Mouse (Mus musculus) kidney, postnatal 0 days (tissue): Measurements from ENCODE around the gene Asap2. TPM values are rescaled to one million over a fixed set of nuclear protein-coding genes. Genes with fewer than 3 reads are reported as not detected.

Experiments
- ATAC-seq: fragments of 200-750 bp; cut with Nextera tagmentation; replicated peaks from 2 replicates; pipeline ENCODE4 v1.8.0; 2017; ENCODE audit warnings: low read depth, moderate number of reproducible peaks, moderate TSS enrichment, moderate library complexity; ENCODE audit not compliant: low FRiP score
- DNase-seq: peaks from one replicate; pipeline ENCODE4 v3.0.0-alpha.2; 2016; ENCODE audit warnings: low spot score
- H3K27ac ChIP-seq: fragments of 300-500 bp; sonication (generic); 2 replicates; pipeline ENCODE4 v1.5.1; 2014; ENCODE audit warnings: mild to moderate bottlenecking
- H3K27me3 ChIP-seq: fragments of 300-500 bp; sonication (generic); 2 replicates; pipeline ENCODE4 v1.6.1; 2014; ENCODE audit warnings: low read length, mixed read lengths; ENCODE audit not compliant: insufficient read depth
- H3K36me3 ChIP-seq: fragments of 300-500 bp; sonication (generic); 2 replicates; pipeline ENCODE4 v1.6.1; 2014; ENCODE audit warnings: low read length, mixed read lengths; ENCODE audit not compliant: insufficient read depth
- H3K4me1 ChIP-seq: fragments of 300-500 bp; sonication (generic); replicated peaks from 2 replicates; pipeline ENCODE4 v1.6.1; 2014; ENCODE audit warnings: antibody characterized with exemption, low read length, mixed read lengths; ENCODE audit not compliant: insufficient read depth
- H3K4me2 ChIP-seq: fragments of 300-500 bp; sonication (generic); 2 replicates; pipeline ENCODE4 v1.6.1; 2014; ENCODE audit warnings: mild to moderate bottlenecking, low read length, moderate library complexity, mixed read lengths
- H3K4me3 ChIP-seq: fragments of 300-500 bp; sonication (generic); replicated peaks from 2 replicates; pipeline ENCODE4 v1.5.1; 2014; ENCODE audit warnings: low read depth, low read length
- H3K9ac ChIP-seq: fragments of 300-500 bp; sonication (generic); 2 replicates; pipeline ENCODE4 v1.6.1; 2014; ENCODE audit warnings: low read depth, low read length
- H3K9me3 ChIP-seq: fragments of 300-500 bp; sonication (generic); replicated peaks from 2 replicates; pipeline ENCODE4 v1.6.1; 2016; ENCODE audit warnings: low read length, inconsistent platforms, mixed read lengths
- CTCF ChIP-seq: IDR thresholded peaks from 2 replicates; pipeline ENCODE4 v1.5.1; 2016; ENCODE audit warnings: antibody characterized with exemption, low read depth, mild to moderate bottlenecking, moderate library complexity
- WGBS: fragments of 180-500 bp; shearing (Covaris S2); extraction: QIAGEN DNeasy Blood & Tissue Kit; methylation state at CpG from one replicate; pipeline ENCODE4 v1.1.7; 2014; 5-methylcytosine and 5-hydroxymethylcytosine counted together
- polyA plus RNA-seq: library from polyadenylated mRNA; unstranded; fragments of >200 nt; fragmentation: Nextera tagmentation; extraction: Ambion mirVana; gene quantifications from 2 replicates; pipeline ENCODE4 v1.2.1, GENCODE M21; 2015

Asap2 gene
- polyA plus RNA-seq, 1 experiment from 2014 or later: 8.0 TPM

DNA sequence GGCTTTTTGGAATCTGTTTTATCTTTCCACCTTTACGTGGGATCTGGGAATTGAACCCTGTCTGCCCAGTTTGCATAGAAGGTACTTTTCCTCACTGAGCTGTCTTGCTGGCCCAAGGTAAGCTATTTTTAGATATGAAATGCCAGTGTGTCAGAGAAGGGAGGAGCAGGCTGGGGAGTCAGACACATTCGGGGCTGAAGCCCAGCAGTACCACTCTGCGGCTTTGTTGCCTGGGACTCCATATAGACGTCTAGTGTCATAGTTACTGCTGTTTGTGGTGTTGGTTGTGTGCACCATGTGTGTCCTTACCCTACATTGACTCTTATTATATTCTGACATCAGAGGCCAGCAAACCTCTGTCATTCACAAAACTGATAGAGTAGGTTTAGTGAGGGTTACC is 192.5 kb downstream of the Asap2 start:
- ATAC-seq (no peak), DNase-seq (no peak)
- Histone ChIP-seq H3K9me3 (no peaks in the 10 kb centered on the region), H3K9ac (no peak overlapping the region), H3K36me3 (no peaks in the 10 kb centered on the region), H3K27ac (no peak overlapping the region), H3K4me2 (no peak overlapping the region), H3K27me3 (no peaks in the 10 kb centered on the region), H3K4me3 (no peak overlapping the region), H3K4me1 (no peaks in the 10 kb centered on the region)
- no peak for TF ChIP-seq CTCF
- WGBS: 94% methylated on average over 4 of the region's 4 CpGs

- Histone ChIP-seq H3K4me1 (no peaks in the 10 kb centered on the region), H3K4me2 (no peak overlapping the region), H3K36me3 (no peaks in the 10 kb centered on the region), H3K9me3 (no peaks in the 10 kb centered on the region), H3K9ac (no peak overlapping the region), H3K27ac (no peak overlapping the region), H3K27me3 (no peaks in the 10 kb centered on the region), H3K4me3 (no peak overlapping the region)
- TF ChIP-seq CTCF: no peak
- 62% methylated on average over 6 of the region's 6 CpGs for WGBS
- DNase-seq (no peak), ATAC-seq (no peak)
These were observed 193.1 kb downstream of the Asap2 start for GRCm38 (mm10) chr12:21183321-21183720.

DNA sequence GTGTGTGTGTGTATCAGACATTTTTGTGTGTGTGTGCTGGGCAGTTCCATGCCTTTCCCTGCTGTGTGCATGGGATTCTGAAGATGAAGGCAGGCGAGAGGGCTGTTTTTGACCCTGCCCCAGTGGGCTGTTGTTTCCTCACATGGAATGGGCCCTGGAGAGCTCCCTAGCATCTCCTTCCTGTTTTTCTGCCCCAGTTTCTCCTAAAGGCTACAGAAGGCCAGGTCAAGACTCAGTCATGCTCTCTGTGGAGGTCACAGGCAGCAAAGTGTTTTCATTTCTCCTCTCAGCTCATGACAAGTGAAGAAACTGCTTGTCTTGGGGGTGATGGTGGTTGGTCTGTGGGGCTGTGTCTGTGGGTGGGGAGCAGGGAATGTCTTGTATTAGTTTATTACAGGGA is 195.9 kb downstream of the Asap2 start:
- no peak for DNase-seq
- 82% methylated on average over 1 of the region's 1 CpGs for WGBS

GRCm38 (mm10) chr12:21188880-21189279 is 198.6 kb downstream of the Asap2 start:
- ATAC-seq: 0 out of 2 replicates have a peak, but pooled peaks have one; percentile 57
- H3K27me3 ChIP-seq: no peaks in the 10 kb centered on the region
- DNase-seq: no peak
- no peak overlapping the region for H3K4me2 ChIP-seq
- H3K9ac ChIP-seq: no peak overlapping the region
- no peak for TF ChIP-seq CTCF
- H3K4me3 ChIP-seq: no peak overlapping the region
- H3K4me1 ChIP-seq: no peaks in the 10 kb centered on the region
- 62% methylated on average over 4 of the region's 4 CpGs for WGBS
- H3K9me3 ChIP-seq: no peaks in the 10 kb centered on the region
- H3K36me3 ChIP-seq: no peaks in the 10 kb centered on the region
- H3K27ac ChIP-seq: no peak overlapping the region

More for the DNA sequence above, 195.9 kb downstream of the Asap2 start:
- ATAC-seq: no peak
- no peak overlapping the region for H3K4me2 ChIP-seq
- no peaks in the 10 kb centered on the region for H3K27me3 ChIP-seq
- no peak overlapping the region for H3K27ac ChIP-seq
- TF ChIP-seq CTCF: no peak
- no peak overlapping the region for H3K9ac ChIP-seq
- no peaks in the 10 kb centered on the region for H3K36me3 ChIP-seq
- no peaks in the 10 kb centered on the region for H3K4me1 ChIP-seq
- no peak overlapping the region for H3K4me3 ChIP-seq
- no peaks in the 10 kb centered on the region for H3K9me3 ChIP-seq

- 60% methylated on average over 2 of the region's 2 CpGs for WGBS
These were observed 201.3 kb downstream of the Asap2 start for GRCm38 (mm10) chr12:21191546-21191945.

DNA sequence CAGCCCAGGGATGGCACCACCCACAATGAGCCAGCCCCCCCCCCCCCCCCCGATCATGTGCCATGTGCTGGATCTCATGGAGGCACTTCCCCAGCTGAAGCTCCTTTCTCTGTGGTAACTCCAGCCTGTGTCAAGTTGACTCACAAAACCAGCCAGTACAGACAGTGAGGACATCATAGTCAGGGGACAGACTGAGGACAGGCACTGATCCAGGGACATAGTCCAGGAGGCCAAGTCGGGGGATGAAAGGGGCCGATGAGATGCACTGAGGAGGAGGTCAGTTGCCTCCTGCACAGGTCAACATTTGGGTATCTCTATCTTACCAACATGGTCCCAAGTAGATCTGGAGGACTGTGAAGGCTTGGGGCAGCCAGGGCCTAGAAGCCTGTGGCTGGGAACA is 205.2 kb downstream of the Asap2 start:
- Histone ChIP-seq H3K27ac (no peak overlapping the region), H3K4me3 (no peak overlapping the region), H3K9me3 (no peaks in the 10 kb centered on the region), H3K36me3 (no peaks in the 10 kb centered on the region), H3K9ac (no peak overlapping the region), H3K4me1 (no peaks in the 10 kb centered on the region), H3K4me2 (no peak overlapping the region), H3K27me3 (no peaks in the 10 kb centered on the region)
- DNase-seq (no peak), ATAC-seq (no peak)
- TF ChIP-seq CTCF: no peak
- WGBS: 98% methylated on average over 3 of the region's 3 CpGs

More at GRCm38 (mm10) chr12:21191546-21191945, 201.3 kb downstream of the Asap2 start:
- no peak for TF ChIP-seq CTCF
- H3K36me3 ChIP-seq: no peaks in the 10 kb centered on the region
- H3K9me3 ChIP-seq: no peaks in the 10 kb centered on the region
- no peak overlapping the region for H3K27ac ChIP-seq
- no peaks in the 10 kb centered on the region for H3K27me3 ChIP-seq
- no peak overlapping the region for H3K4me2 ChIP-seq
- H3K4me1 ChIP-seq: no peaks in the 10 kb centered on the region
- DNase-seq (no peak), ATAC-seq (no peak)
- no peak overlapping the region for H3K9ac ChIP-seq
- no peak overlapping the region for H3K4me3 ChIP-seq

GRCm38 (mm10) chr12:21196420-21196819 is 206.2 kb downstream of the Asap2 start:
- Histone ChIP-seq H3K9ac (no peak overlapping the region), H3K27ac (no peak overlapping the region), H3K27me3 (no peaks in the 10 kb centered on the region), H3K4me2 (no peak overlapping the region), H3K4me1 (no peaks in the 10 kb centered on the region), H3K9me3 (no peaks in the 10 kb centered on the region), H3K4me3 (no peak overlapping the region), H3K36me3 (no peaks in the 10 kb centered on the region)
- ATAC-seq (no peak), DNase-seq (no peak)
- TF ChIP-seq CTCF: no peak
- WGBS: 74% methylated on average over 4 of the region's 4 CpGs
